Mouse (Mus musculus): ENCODE results near the gene Dusp7. TPM values are rescaled to one million over a fixed set of nuclear protein-coding genes. Genes with fewer than 3 reads are reported as not detected.

The Dusp7 gene
- polyA plus RNA-seq, 1 experiment from 2014 or later: 10.5 TPM

- H3K27me3 ChIP-seq (replicated peaks): peaks cover 13% of the 10 kb centered on the region; the same call in 1 of the 2 replicates
- H3K9ac ChIP-seq: no peak overlapping the region
- no peak overlapping the region for H3K27ac ChIP-seq
- H3K4me2 ChIP-seq: no peak overlapping the region
- no peaks in the 10 kb centered on the region for H3K9me3 ChIP-seq (replicated peaks)
- ATAC-seq: no peak
- H3K4me1 ChIP-seq: peaks cover 71% of the 10 kb centered on the region
- no peak overlapping the region for H3K4me3 ChIP-seq
- no peaks in the 10 kb centered on the region for H3K36me3 ChIP-seq
- WGBS (ENCODE audit: insufficient replicate concordance): 66% methylated on average over 11 of the region's 11 CpGs
These were observed 26.5 kb downstream of the Dusp7 start for GRCm38 (mm10) chr9:106394649-106395602.

GRCm38 (mm10) chr9:106397733-106398132, 29.3 kb downstream of the Dusp7 start:
- peak overlapping the region; percentile 88 for H3K27ac ChIP-seq
- H3K9me3 ChIP-seq (replicated peaks): no peaks in the 10 kb centered on the region
- H3K4me1 ChIP-seq: peaks cover 80% of the 10 kb centered on the region
- peak overlapping the region; percentile 46 for H3K9ac ChIP-seq
- H3K4me3 ChIP-seq: no peak overlapping the region
- no peaks in the 10 kb centered on the region for H3K36me3 ChIP-seq
- ATAC-seq: peak; percentile 53
- 36% methylated on average over 4 of the region's 4 CpGs for WGBS (ENCODE audit: insufficient replicate concordance)
- H3K27me3 ChIP-seq (replicated peaks): peaks cover 17% of the 10 kb centered on the region
- H3K4me2 ChIP-seq: peak overlapping the region; percentile 36

- no peaks in the 10 kb centered on the region for H3K36me3 ChIP-seq
- WGBS (ENCODE audit: insufficient replicate concordance): 38% methylated on average over 9 of the region's 9 CpGs
These were observed 30.4 kb downstream of the Dusp7 start for GRCm38 (mm10) chr9:106398667-106399311.

GRCm38 (mm10) chr9:106399808-106400207, 31.4 kb downstream of the Dusp7 start:
- Histone ChIP-seq H3K9me3 (replicated peaks) (no peaks in the 10 kb centered on the region), H3K4me2 (0 out of 2 replicates have a peak overlapping the region, but pooled peaks have one; percentile 63), H3K4me1 (peaks cover 71% of the 10 kb centered on the region), H3K27me3 (replicated peaks) (peaks cover 23% of the 10 kb centered on the region), H3K4me3 (no peak overlapping the region), H3K9ac (no peak overlapping the region), H3K27ac (peak overlapping the region; percentile 90), H3K36me3 (no peaks in the 10 kb centered on the region)
- ATAC-seq: no peak
- WGBS (ENCODE audit: insufficient replicate concordance): 86% methylated on average over 3 of the region's 3 CpGs

More at GRCm38 (mm10) chr9:106398667-106399311, 30.4 kb downstream of the Dusp7 start:
- Histone ChIP-seq H3K27ac (peak overlapping the region; percentile 90), H3K4me2 (peak overlapping the region; percentile 63), H3K9ac (peak overlapping the region; percentile 57; the same call in 1 of the 2 replicates), H3K27me3 (replicated peaks) (peaks cover 23% of the 10 kb centered on the region), H3K9me3 (replicated peaks) (no peaks in the 10 kb centered on the region), H3K4me3 (no peak overlapping the region), H3K4me1 (peaks cover 79% of the 10 kb centered on the region)
- peak; percentile 93 for ATAC-seq

GRCm38 (mm10) chr9:106402149-106402548, 33.7 kb downstream of the Dusp7 start:
- ATAC-seq: peak; percentile 30
- no peak overlapping the region for H3K9ac ChIP-seq
- no peaks in the 10 kb centered on the region for H3K36me3 ChIP-seq
- H3K27me3 ChIP-seq (replicated peaks): peaks cover 27% of the 10 kb centered on the region
- H3K4me1 ChIP-seq: peaks cover 80% of the 10 kb centered on the region
- H3K27ac ChIP-seq: 0 out of 2 replicates have a peak overlapping the region, but pooled peaks have one; percentile 15
- no peak overlapping the region for H3K4me2 ChIP-seq
- 44% methylated on average over 5 of the region's 5 CpGs for WGBS (ENCODE audit: insufficient replicate concordance)
- no peak overlapping the region for H3K4me3 ChIP-seq
- H3K9me3 ChIP-seq (replicated peaks): no peaks in the 10 kb centered on the region

GRCm38 (mm10) chr9:106402607-106403375, 34.4 kb downstream of the Dusp7 start:
- ATAC-seq: no peak
- 71% methylated on average over 16 of the region's 16 CpGs for WGBS (ENCODE audit: insufficient replicate concordance)
- no peaks in the 10 kb centered on the region for H3K9me3 ChIP-seq (replicated peaks)
- H3K27me3 ChIP-seq (replicated peaks): peaks cover 27% of the 10 kb centered on the region
- H3K4me2 ChIP-seq: no peak overlapping the region
- H3K4me3 ChIP-seq: no peak overlapping the region
- H3K27ac ChIP-seq: peak overlapping the region; percentile 8; the same call in 1 of the 2 replicates
- H3K4me1 ChIP-seq: peaks cover 74% of the 10 kb centered on the region
- no peaks in the 10 kb centered on the region for H3K36me3 ChIP-seq
- no peak overlapping the region for H3K9ac ChIP-seq

GRCm38 (mm10) chr9:106405275-106405674, 36.8 kb downstream of the Dusp7 start:
- H3K4me3 ChIP-seq: no peak overlapping the region
- peaks cover 5% of the 10 kb centered on the region for H3K9me3 ChIP-seq (replicated peaks)
- H3K9ac ChIP-seq: 0 out of 2 replicates have a peak overlapping the region, but pooled peaks have one; percentile 2
- WGBS (ENCODE audit: insufficient replicate concordance): 38% methylated on average over 6 of the region's 6 CpGs
- H3K27ac ChIP-seq: no peak overlapping the region
- no peak overlapping the region for H3K4me2 ChIP-seq
- H3K4me1 ChIP-seq: peaks cover 56% of the 10 kb centered on the region
- peaks cover 27% of the 10 kb centered on the region for H3K27me3 ChIP-seq (replicated peaks)
- ATAC-seq: no peak
- no peaks in the 10 kb centered on the region for H3K36me3 ChIP-seq

GRCm38 (mm10) chr9:106406443-106407078, 38.1 kb downstream of the Dusp7 start:
- no peak for ATAC-seq
- H3K4me3 ChIP-seq: no peak overlapping the region
- peaks cover 57% of the 10 kb centered on the region for H3K4me1 ChIP-seq
- no peak overlapping the region for H3K27ac ChIP-seq
- H3K36me3 ChIP-seq: no peaks in the 10 kb centered on the region
- 48% methylated on average over 8 of the region's 8 CpGs for WGBS (ENCODE audit: insufficient replicate concordance)
- H3K9ac ChIP-seq: no peak overlapping the region
- peaks cover 15% of the 10 kb centered on the region; the same call in 1 of the 2 replicates for H3K27me3 ChIP-seq (replicated peaks)
- peaks cover 5% of the 10 kb centered on the region for H3K9me3 ChIP-seq (replicated peaks)
- H3K4me2 ChIP-seq: no peak overlapping the region

- no peak overlapping the region for H3K4me2 ChIP-seq
- H3K4me1 ChIP-seq: peaks cover 50% of the 10 kb centered on the region
- H3K36me3 ChIP-seq: no peaks in the 10 kb centered on the region
- WGBS (ENCODE audit: insufficient replicate concordance): 93% methylated on average over 4 of the region's 4 CpGs
- no peak overlapping the region for H3K27ac ChIP-seq
- no peak overlapping the region for H3K4me3 ChIP-seq
- H3K27me3 ChIP-seq (replicated peaks): 0 out of 2 replicates have a peak, but pooled peaks cover 8% of the 10 kb centered on the region
- no peak overlapping the region for H3K9ac ChIP-seq
- peaks cover 5% of the 10 kb centered on the region for H3K9me3 ChIP-seq (replicated peaks)
- ATAC-seq: no peak
These were observed 40.7 kb downstream of the Dusp7 start for GRCm38 (mm10) chr9:106409096-106409495.

- 83% methylated on average over 2 of the region's 2 CpGs for WGBS (ENCODE audit: insufficient replicate concordance)
These were observed 41.7 kb downstream of the Dusp7 start for GRCm38 (mm10) chr9:106410086-106410650.

More at GRCm38 (mm10) chr9:106410086-106410650, 41.7 kb downstream of the Dusp7 start:
- Histone ChIP-seq H3K27ac (peak overlapping the region; percentile 66; the same call in 1 of the 2 replicates), H3K4me1 (peaks cover 47% of the 10 kb centered on the region), H3K36me3 (no peaks in the 10 kb centered on the region), H3K4me2 (no peak overlapping the region), H3K9me3 (replicated peaks) (peaks cover 5% of the 10 kb centered on the region), H3K27me3 (replicated peaks) (0 out of 2 replicates have a peak, but pooled peaks cover 14% of the 10 kb centered on the region), H3K4me3 (no peak overlapping the region), H3K9ac (no peak overlapping the region)
- ATAC-seq: no peak

Measured in liver, embryonic 12.5 days (tissue).